25 mouse cellular contexts compared by ENCODE assay signal in the genomic region with DNA sequence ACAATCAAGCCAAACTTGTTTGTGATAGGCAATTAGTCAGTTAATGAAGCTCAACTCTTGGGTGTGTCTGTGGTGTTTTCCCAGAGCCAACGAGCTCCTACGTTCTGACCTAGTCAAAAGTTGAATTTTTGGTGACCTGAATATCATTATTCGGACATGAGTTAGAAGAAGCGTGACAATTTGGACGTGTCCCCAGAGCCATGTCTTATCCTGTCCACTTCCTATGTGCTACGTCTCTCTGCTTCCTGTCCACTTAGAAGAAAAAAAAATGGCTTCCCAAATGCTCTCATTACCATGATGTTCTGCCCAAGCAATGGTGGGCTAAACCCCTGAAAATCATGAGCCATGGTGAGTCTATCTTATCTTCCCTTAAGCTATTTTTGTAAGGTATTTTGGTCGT.
"Had no signal": no experiment of that assay in that cellular context is flagged by ENCODE, and none has a peak within 500 bp of the region (broad histone marks: within the 10 kb centered on the region; RNA-seq: fewer than 3 reads in every experiment).

No protein-coding gene starts in this region.

- H3K9me3 ChIP-seq: embryonic facial prominence, embryonic 13.5 days; embryonic facial prominence, embryonic 15.5 days; forebrain, embryonic 12.5 days; forebrain, embryonic 15.5 days; heart, embryonic 10.5 days had no signal

- H3K36me3 ChIP-seq: embryonic facial prominence, embryonic 10.5 days; embryonic facial prominence, embryonic 12.5 days; embryonic facial prominence, embryonic 13.5 days; embryonic facial prominence, embryonic 15.5 days; forebrain, embryonic 10.5 days; forebrain, embryonic 12.5 days; forebrain, embryonic 15.5 days; heart, embryonic 10.5 days had no signal

- DNase-seq: cerebellum, adult 9-11 months; cerebellum, postnatal 10 days; cerebellum, postnatal 14 days; cerebellum, postnatal 25 days; cerebellum, postnatal 36 days; embryo, embryonic 11 days; forebrain, postnatal 0 days; gastrocnemius, adult 2 months; gastrocnemius, postnatal 10 days; gastrocnemius, postnatal 14 days; gastrocnemius, postnatal 25 days; gastrocnemius, postnatal 36 days; heart, adult 11 months; heart, adult 18-20 months; heart, adult 2 months had no signal

- H3K27ac ChIP-seq: embryonic facial prominence, embryonic 10.5 days; embryonic facial prominence, embryonic 12.5 days; embryonic facial prominence, embryonic 13.5 days; embryonic facial prominence, embryonic 15.5 days; forebrain, embryonic 10.5 days; forebrain, embryonic 12.5 days; forebrain, embryonic 13.5 days; forebrain, embryonic 15.5 days; gastrocnemius, adult 2 months; heart, adult 2 months had no signal

- H3K27me3 ChIP-seq: embryonic facial prominence, embryonic 12.5 days; embryonic facial prominence, embryonic 13.5 days; embryonic facial prominence, embryonic 15.5 days; forebrain, embryonic 12.5 days; forebrain, embryonic 13.5 days; forebrain, embryonic 15.5 days had no signal

- H3K4me3 ChIP-seq: embryonic facial prominence, embryonic 10.5 days; embryonic facial prominence, embryonic 12.5 days; embryonic facial prominence, embryonic 13.5 days; embryonic facial prominence, embryonic 15.5 days; erythroblast, embryonic 14.5 days; forebrain, embryonic 10.5 days; forebrain, embryonic 12.5 days; forebrain, embryonic 13.5 days; forebrain, embryonic 15.5 days; gastrocnemius, adult 2 months; heart, adult 2 months; heart, embryonic 10.5 days had no signal

- H3K4me2 ChIP-seq: embryonic facial prominence, embryonic 12.5 days; embryonic facial prominence, embryonic 13.5 days; embryonic facial prominence, embryonic 15.5 days; forebrain, embryonic 12.5 days; forebrain, embryonic 13.5 days; forebrain, embryonic 15.5 days had no signal

- H3K9ac ChIP-seq: embryonic facial prominence, embryonic 12.5 days; embryonic facial prominence, embryonic 13.5 days; embryonic facial prominence, embryonic 15.5 days; forebrain, embryonic 12.5 days; forebrain, embryonic 13.5 days; forebrain, embryonic 15.5 days; forebrain, postnatal 0 days had no signal
